Mouse (Mus musculus) myocyte (in vitro differentiated cells): ENCODE measurements around the gene Naip5.

Source experiments
- CEBPB ChIP-seq: IDR thresholded peaks from 2 replicates; pipeline ENCODE4 v1.6.1; 2011; ENCODE audit warnings: mild to moderate bottlenecking, moderate library complexity; ENCODE audit not compliant: poor library complexity, insufficient read depth, severe bottlenecking
- E2F4 ChIP-seq: IDR thresholded peaks from one replicate; pipeline ENCODE4 v1.6.1; 2011; ENCODE audit warnings: mild to moderate bottlenecking, control low read depth, moderate library complexity; ENCODE audit not compliant: insufficient read depth
- MYOG ChIP-seq, 3 experiments: IDR thresholded peaks; one replicate each; pipeline ENCODE4 v1.6.1; 2011; ENCODE audit warnings: control low read depth in 2 of 3, low read depth in 2 of 3, mild to moderate bottlenecking in 2 of 3; ENCODE audit not compliant: insufficient read length in 2 of 3, control insufficient read depth in 1 of 3, insufficient read depth in 1 of 3
- POLR2A ChIP-seq: IDR thresholded peaks from one replicate; pipeline ENCODE4 v1.6.1; 2011; ENCODE audit warnings: low read depth, mild to moderate bottlenecking, control low read depth, moderate library complexity; ENCODE audit not compliant: insufficient read length
- POLR2AphosphoS2 ChIP-seq: IDR thresholded peaks from one replicate; pipeline ENCODE4 v1.6.1; 2011; ENCODE audit warnings: low read depth, control low read depth; ENCODE audit not compliant: insufficient read length
- REST ChIP-seq: IDR thresholded peaks from one replicate; pipeline ENCODE4 v1.6.1; 2011; ENCODE audit warnings: mild to moderate bottlenecking, control low read depth, moderate library complexity; ENCODE audit not compliant: insufficient read depth, insufficient read length
- TCF12 ChIP-seq: IDR thresholded peaks from one replicate; pipeline ENCODE4 v1.6.1; 2011; ENCODE audit warnings: mild to moderate bottlenecking, control low read depth; ENCODE audit not compliant: poor library complexity, insufficient read depth, severe bottlenecking
- USF1 ChIP-seq: IDR thresholded peaks from one replicate; pipeline ENCODE4 v1.6.1; 2011; ENCODE audit warnings: low read depth, mild to moderate bottlenecking, control low read depth, moderate library complexity

DNA sequence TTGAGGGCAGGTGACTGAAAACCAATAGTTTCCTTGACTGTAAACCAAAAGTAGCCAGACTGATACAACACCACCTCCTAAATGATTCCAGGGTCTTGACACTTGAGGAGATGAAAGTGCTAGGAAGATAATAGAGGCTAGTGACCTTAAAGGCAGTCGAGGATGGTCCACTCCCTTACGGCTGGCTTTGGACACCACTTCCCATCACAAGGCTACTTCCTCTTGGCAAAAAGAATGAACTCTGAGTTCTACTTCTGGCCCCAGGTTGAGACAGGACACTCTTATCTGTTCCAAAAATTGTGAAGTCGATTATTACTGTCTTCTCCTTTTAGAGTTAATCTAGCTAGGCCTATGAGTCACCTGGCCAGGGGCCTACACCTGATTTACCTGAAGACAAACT, 50.7 kb downstream of the Naip5 start:
- TF ChIP-seq MYOG (IDR thresholded peaks at IDR 0.05; ENCODE audit: control insufficient read depth in 1 of 3, insufficient read depth in 1 of 3, insufficient read length in 2 of 3, low read depth in 2 of 3) (no peak), E2F4 (no peak), REST (no peak), USF1 (no peak), POLR2A (no peak), TCF12 (no peak), CEBPB (no peak), POLR2AphosphoS2 (no peak)
